Mouse (Mus musculus): ENCODE results near the gene Znrf1. TPM values are rescaled to one million over a fixed set of nuclear protein-coding genes. Genes with fewer than 3 reads are reported as not detected.

Znrf1 gene
- polyA plus RNA-seq, 1 experiment from 2014 or later = 51.6 TPM

DNA sequence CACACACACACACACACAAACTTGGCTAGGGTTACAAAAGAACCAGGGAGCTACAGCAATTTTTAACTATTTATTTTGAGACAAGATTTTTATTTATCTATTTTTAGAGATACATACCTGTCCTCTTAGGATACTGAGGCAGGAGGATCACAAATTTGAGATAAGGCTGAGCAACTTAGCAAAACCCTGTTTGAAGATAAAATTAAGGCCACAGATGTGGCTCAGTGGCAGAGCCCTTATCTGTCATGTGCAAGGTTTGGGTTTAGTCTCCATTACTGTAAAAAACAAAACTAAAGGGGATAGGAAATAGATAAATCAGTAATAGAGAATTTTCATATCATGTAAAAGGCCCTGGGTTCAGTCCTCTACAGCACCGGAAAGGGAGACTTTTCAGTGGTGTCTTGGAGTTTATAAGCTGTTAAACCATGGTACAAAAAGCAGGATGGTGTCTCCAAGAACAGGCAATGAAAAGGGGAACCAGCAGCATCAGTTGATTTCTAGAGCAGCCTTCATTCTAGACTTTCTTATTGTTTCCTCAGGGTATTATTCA, 51.7 kb downstream of the Znrf1 start:
- TF ChIP-seq CTCF (IDR thresholded peaks at IDR 0.05; ENCODE audit: low read depth) = no peak

DNA sequence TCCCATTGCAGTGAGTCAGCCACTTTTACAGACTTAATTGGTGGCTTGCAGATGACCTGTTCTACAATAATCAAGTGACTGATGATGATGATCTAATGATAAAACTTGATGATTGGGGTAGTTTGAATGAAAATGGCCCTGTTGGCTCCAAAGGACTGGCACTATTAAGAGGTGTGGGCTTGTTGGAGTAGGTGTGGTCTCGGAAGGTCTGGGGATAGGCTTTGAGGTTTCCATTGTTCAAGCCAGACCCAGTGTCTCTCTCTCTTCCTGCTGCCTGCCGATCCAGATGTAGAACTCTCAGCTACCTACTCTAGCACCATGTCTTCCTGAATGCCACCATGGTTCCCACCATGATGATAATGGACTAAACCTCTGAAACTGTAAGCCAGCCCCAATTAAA, 52.4 kb downstream of the Znrf1 start:
- H3K4me3 ChIP-seq (ENCODE audit: low read depth, low read length) = no peak overlapping the region
- no peak overlapping the region for H3K4me2 ChIP-seq
- 77% methylated on average over 2 of the region's 2 CpGs for WGBS

More for the DNA sequence above, 51.7 kb downstream of the Znrf1 start:
- H3K4me2 ChIP-seq = no peak overlapping the region
- H3K27ac ChIP-seq (ENCODE audit: low read depth) = no peak overlapping the region
- no peaks in the 10 kb centered on the region for H3K27me3 ChIP-seq (ENCODE audit: insufficient read depth, low read length)
- no peak overlapping the region for H3K4me3 ChIP-seq (ENCODE audit: low read depth, low read length)
- DNase-seq = no peak
- H3K9ac ChIP-seq = no peak overlapping the region
- 0 out of 2 replicates have a peak, but pooled peaks cover 1% of the 10 kb centered on the region for H3K4me1 ChIP-seq (ENCODE audit: insufficient read depth)
- no peaks in the 10 kb centered on the region for H3K9me3 ChIP-seq (ENCODE audit: low read depth, low read length)
- no peak for ATAC-seq (ENCODE audit: insufficient read depth)
- 90% methylated on average over 1 of the region's 1 CpGs for WGBS
- no peaks in the 10 kb centered on the region for H3K36me3 ChIP-seq (ENCODE audit: insufficient read depth)

DNA sequence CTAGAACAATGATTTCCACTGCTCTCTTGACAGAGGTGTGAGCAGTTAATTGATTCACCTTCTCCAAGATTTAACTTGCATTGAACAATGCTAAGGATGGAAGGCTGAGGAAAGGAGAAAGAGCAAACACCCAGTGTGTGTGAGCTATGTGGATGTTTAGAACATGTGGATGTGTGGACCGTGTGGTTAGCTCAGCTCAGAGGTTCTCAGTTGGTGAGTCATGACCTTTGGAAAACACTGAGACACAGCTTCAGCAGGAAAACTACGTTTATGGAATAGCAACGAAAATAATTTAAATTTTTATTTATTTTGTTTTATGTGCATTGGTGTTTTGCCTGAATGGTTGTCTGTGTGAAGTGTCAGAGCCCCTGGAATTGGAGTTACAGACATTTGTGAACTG, 54.3 kb downstream of the Znrf1 start:
- 59% methylated on average over 3 of the region's 3 CpGs for WGBS
- H3K27ac ChIP-seq (ENCODE audit: low read depth) = no peak overlapping the region
- H3K4me1 ChIP-seq (ENCODE audit: insufficient read depth) = peaks cover 18% of the 10 kb centered on the region

More for the DNA sequence above, 52.4 kb downstream of the Znrf1 start:
- Histone ChIP-seq H3K9me3 (ENCODE audit: low read depth, low read length) (no peaks in the 10 kb centered on the region), H3K27me3 (ENCODE audit: insufficient read depth, low read length) (no peaks in the 10 kb centered on the region), H3K4me1 (ENCODE audit: insufficient read depth) (peaks cover 8% of the 10 kb centered on the region; the same call in 1 of the 2 replicates), H3K9ac (no peak overlapping the region), H3K36me3 (ENCODE audit: insufficient read depth) (no peaks in the 10 kb centered on the region), H3K27ac (ENCODE audit: low read depth) (no peak overlapping the region)
- no peak for TF ChIP-seq CTCF (IDR thresholded peaks at IDR 0.05; ENCODE audit: low read depth)
- ATAC-seq (ENCODE audit: insufficient read depth) = no peak
- no peak for DNase-seq

DNA sequence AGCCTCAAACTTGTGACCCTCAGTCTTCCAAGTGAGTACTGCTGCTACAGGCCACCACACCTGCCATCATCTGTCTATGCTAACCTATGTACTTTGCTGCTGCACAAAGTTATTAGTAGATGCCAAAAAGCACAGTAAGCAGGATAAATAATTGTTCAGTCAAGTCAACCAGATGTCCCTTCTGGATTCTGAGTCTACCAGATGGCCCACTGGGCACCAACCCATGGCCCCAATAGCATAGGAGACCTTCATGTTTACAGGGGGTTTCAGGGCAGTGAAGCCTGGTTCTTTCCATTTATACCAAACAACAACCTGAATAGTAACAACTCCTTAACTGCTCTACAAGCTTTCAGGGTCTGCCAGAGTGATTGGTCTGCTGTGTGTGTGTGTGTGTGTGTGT, 55.3 kb downstream of the Znrf1 start:
- Histone ChIP-seq H3K4me2 (no peak overlapping the region), H3K9me3 (ENCODE audit: low read depth, low read length) (no peaks in the 10 kb centered on the region), H3K4me1 (ENCODE audit: insufficient read depth) (peaks cover 27% of the 10 kb centered on the region), H3K27me3 (ENCODE audit: insufficient read depth, low read length) (no peaks in the 10 kb centered on the region), H3K27ac (ENCODE audit: low read depth) (no peak overlapping the region), H3K36me3 (ENCODE audit: insufficient read depth) (no peaks in the 10 kb centered on the region), H3K4me3 (ENCODE audit: low read depth, low read length) (no peak overlapping the region), H3K9ac (no peak overlapping the region)
- ATAC-seq (ENCODE audit: insufficient read depth) (no peak), DNase-seq (no peak)
- TF ChIP-seq CTCF (IDR thresholded peaks at IDR 0.05; ENCODE audit: low read depth) = no peak

More for the DNA sequence above, 54.3 kb downstream of the Znrf1 start:
- Histone ChIP-seq H3K9ac (no peak overlapping the region), H3K9me3 (ENCODE audit: low read depth, low read length) (no peaks in the 10 kb centered on the region), H3K4me2 (no peak overlapping the region), H3K4me3 (ENCODE audit: low read depth, low read length) (no peak overlapping the region), H3K27me3 (ENCODE audit: insufficient read depth, low read length) (no peaks in the 10 kb centered on the region), H3K36me3 (ENCODE audit: insufficient read depth) (no peaks in the 10 kb centered on the region)
- no peak for TF ChIP-seq CTCF (IDR thresholded peaks at IDR 0.05; ENCODE audit: low read depth)
- DNase-seq (no peak), ATAC-seq (ENCODE audit: insufficient read depth) (no peak)

DNA sequence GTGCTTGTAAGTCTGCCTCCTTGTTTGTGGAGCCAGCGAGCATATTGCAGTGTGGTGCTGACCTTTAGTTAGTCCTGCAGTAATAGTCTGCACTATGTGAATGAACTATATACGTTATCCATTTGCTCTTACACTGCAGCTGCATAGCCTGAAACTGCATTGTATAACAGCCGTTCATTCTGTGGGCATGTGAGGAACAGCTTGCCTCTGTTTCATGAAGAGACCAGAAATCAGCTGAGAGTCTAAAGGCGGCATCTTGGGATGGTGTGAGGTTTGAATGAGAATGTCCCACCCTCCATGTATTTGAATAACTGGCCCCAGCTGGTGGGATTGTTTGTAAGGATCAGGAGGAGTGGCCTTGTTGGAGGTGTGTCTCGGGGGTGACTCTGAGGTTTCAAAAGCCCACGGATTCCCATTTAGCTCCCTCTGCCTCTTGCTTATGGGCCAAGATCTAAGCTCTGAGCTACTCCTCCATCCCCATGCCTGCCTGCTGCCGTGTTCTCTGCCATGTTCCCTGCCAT, 56.6 kb downstream of the Znrf1 start:
- H3K4me2 ChIP-seq = no peak overlapping the region
- no peak for TF ChIP-seq CTCF (IDR thresholded peaks at IDR 0.05; ENCODE audit: low read depth)
- 74% methylated on average over 7 of the region's 7 CpGs for WGBS
- no peak overlapping the region for H3K9ac ChIP-seq
- H3K27me3 ChIP-seq (ENCODE audit: insufficient read depth, low read length) = no peaks in the 10 kb centered on the region
- no peaks in the 10 kb centered on the region for H3K9me3 ChIP-seq (ENCODE audit: low read depth, low read length)
- H3K4me3 ChIP-seq (ENCODE audit: low read depth, low read length) = no peak overlapping the region
- ATAC-seq (ENCODE audit: insufficient read depth) = no peak
- no peak for DNase-seq
- H3K27ac ChIP-seq (ENCODE audit: low read depth) = no peak overlapping the region
- H3K36me3 ChIP-seq (ENCODE audit: insufficient read depth) = no peaks in the 10 kb centered on the region
- H3K4me1 ChIP-seq (ENCODE audit: insufficient read depth) = peaks cover 40% of the 10 kb centered on the region

DNA sequence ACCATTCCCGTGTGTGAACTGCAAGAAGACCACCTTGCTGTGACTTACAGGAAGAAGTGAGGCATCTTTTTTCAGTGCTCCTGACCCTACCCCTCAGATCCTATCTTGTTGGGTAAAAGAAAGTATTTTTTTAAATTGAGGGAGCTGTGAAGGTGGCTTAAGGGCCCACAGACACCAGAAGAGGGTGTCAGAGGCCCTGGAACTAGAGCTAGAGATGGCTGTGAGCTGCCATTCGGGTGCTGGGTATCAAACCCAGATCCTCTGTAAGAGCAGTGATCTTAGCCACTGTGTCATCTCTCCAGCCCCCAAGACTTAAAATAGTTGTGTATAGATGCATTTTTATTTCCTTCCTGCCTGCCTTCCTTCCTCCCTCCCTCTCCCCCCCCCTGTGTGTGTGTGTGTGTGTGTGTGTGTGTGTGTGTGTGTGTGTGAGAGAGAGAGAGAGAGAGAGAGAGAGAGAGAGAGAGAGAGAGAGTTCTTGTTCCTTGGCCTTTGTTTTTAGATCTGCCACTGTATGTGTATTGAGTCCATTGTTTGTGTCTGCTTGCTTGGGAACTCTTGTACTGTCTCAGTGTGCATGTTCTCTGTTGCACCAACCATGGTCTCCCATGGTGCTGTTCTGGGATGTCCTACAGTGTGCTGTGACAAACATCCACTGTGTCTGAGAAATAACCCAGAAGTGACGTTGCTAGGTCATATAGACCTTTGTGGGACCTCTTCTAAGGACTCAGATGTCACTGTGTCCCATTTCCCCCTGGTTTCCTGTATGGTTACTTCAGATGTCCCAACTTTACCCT, 58.3 kb downstream of the Znrf1 start:
- ATAC-seq (ENCODE audit: insufficient read depth) = no peak
- no peak overlapping the region for H3K9ac ChIP-seq
- no peak overlapping the region for H3K4me2 ChIP-seq
- 73% methylated on average over 3 of the region's 3 CpGs for WGBS
- H3K36me3 ChIP-seq (ENCODE audit: insufficient read depth) = no peaks in the 10 kb centered on the region
- TF ChIP-seq CTCF (IDR thresholded peaks at IDR 0.05; ENCODE audit: low read depth) = no peak
- H3K27ac ChIP-seq (ENCODE audit: low read depth) = no peak overlapping the region
- no peaks in the 10 kb centered on the region for H3K9me3 ChIP-seq (ENCODE audit: low read depth, low read length)
- no peak overlapping the region for H3K4me3 ChIP-seq (ENCODE audit: low read depth, low read length)
- H3K4me1 ChIP-seq (ENCODE audit: insufficient read depth) = peaks cover 45% of the 10 kb centered on the region
- no peak for DNase-seq
- H3K27me3 ChIP-seq (ENCODE audit: insufficient read depth, low read length) = no peaks in the 10 kb centered on the region

DNA sequence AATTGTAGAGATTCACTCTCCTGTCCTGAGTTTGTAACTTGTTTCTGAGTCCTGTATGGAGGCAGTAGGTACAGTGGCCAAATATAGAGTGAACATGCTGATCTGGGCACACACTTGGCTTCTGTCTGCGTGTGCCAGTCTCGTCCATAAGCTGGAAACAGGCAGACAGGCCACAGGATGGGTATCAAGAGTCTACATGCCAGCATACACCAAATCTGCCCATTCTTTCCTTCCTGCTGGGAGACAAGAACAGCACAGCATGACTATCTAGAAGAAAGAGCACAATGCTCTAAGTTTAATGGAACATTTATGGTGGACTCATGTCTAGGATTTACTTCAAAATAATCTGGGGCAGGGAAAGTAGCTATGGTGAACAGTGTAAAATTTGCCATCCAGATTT, 59.1 kb downstream of the Znrf1 start:
- H3K9ac ChIP-seq = no peak overlapping the region
- H3K27ac ChIP-seq (ENCODE audit: low read depth) = no peak overlapping the region; the same call in 1 of the 2 replicates
- no peak for TF ChIP-seq CTCF (IDR thresholded peaks at IDR 0.05; ENCODE audit: low read depth)
- no peaks in the 10 kb centered on the region for H3K9me3 ChIP-seq (ENCODE audit: low read depth, low read length)
- H3K4me3 ChIP-seq (ENCODE audit: low read depth, low read length) = no peak overlapping the region
- H3K4me2 ChIP-seq = peak overlapping the region; percentile 42; the same call in 1 of the 2 replicates
- H3K27me3 ChIP-seq (ENCODE audit: insufficient read depth, low read length) = no peaks in the 10 kb centered on the region
- H3K36me3 ChIP-seq (ENCODE audit: insufficient read depth) = no peaks in the 10 kb centered on the region
- 91% methylated on average over 2 of the region's 2 CpGs for WGBS
- peaks cover 45% of the 10 kb centered on the region for H3K4me1 ChIP-seq (ENCODE audit: insufficient read depth)
- no peak for ATAC-seq (ENCODE audit: insufficient read depth)
- no peak for DNase-seq

Data from lung, embryonic 14.5 days (tissue).